Mouse (Mus musculus) liver, embryonic 11.5 days (tissue): Measurements from ENCODE around the gene Mis18a. TPM values are rescaled to one million over a fixed set of nuclear protein-coding genes. Genes with fewer than 3 reads are reported as not detected.

Experiments used
- ATAC-seq: fragments of 200-750 bp; cut with Nextera tagmentation; replicated peaks from 2 replicates; pipeline ENCODE4 v1.8.0; 2017; ENCODE audit warnings: moderate number of reproducible peaks, mild to moderate bottlenecking, moderate TSS enrichment, moderate library complexity; ENCODE audit not compliant: low FRiP score
- DNase-seq: peaks from one replicate; pipeline ENCODE4 v3.0.0-alpha.2; 2017; ENCODE audit warnings: low spot score
- H3K27ac ChIP-seq: fragments of 300-500 bp; sonication (generic); 2 replicates; pipeline ENCODE4 v1.5.1; 2014; ENCODE audit warnings: mild to moderate bottlenecking, low read depth, low read length, control low read depth
- H3K27me3 ChIP-seq: fragments of 300-500 bp; sonication (generic); replicated peaks from 2 replicates; pipeline ENCODE4 v1.6.1; 2014; ENCODE audit warnings: low read length, mixed read lengths; ENCODE audit not compliant: control insufficient read depth, insufficient read depth
- H3K36me3 ChIP-seq: fragments of 300-500 bp; sonication (generic); 2 replicates; pipeline ENCODE4 v1.6.1; 2014; ENCODE audit warnings: mild to moderate bottlenecking, low read length, moderate library complexity, mixed read lengths; ENCODE audit not compliant: control insufficient read depth, insufficient read depth
- H3K4me1 ChIP-seq: fragments of 300-500 bp; sonication (generic); replicated peaks from 2 replicates; pipeline ENCODE4 v1.6.1; 2014; ENCODE audit warnings: low read length, mixed read lengths; ENCODE audit not compliant: control insufficient read depth, insufficient read depth
- H3K4me2 ChIP-seq: fragments of 300-500 bp; sonication (generic); 2 replicates; pipeline ENCODE4 v1.6.1; 2014; ENCODE audit warnings: mild to moderate bottlenecking, control low read depth, moderate library complexity
- H3K4me3 ChIP-seq: fragments of 300-500 bp; sonication (generic); 2 replicates; pipeline ENCODE4 v1.5.1; 2014; ENCODE audit warnings: low read depth, low read length, control low read depth
- H3K9ac ChIP-seq: fragments of 300-500 bp; sonication (generic); 2 replicates; pipeline ENCODE4 v1.6.1; 2014; ENCODE audit warnings: low read depth, low read length, control low read depth
- H3K9me3 ChIP-seq: fragments of 300-500 bp; sonication (generic); 2 replicates; pipeline ENCODE4 v1.6.1; 2016; ENCODE audit warnings: low read length, inconsistent platforms, mixed read lengths; ENCODE audit not compliant: control insufficient read depth
- WGBS: fragments of 180-500 bp; shearing (Covaris S2); extraction: QIAGEN DNeasy Blood & Tissue Kit; methylation state at CpG from one replicate; pipeline ENCODE4 v1.1.7; 2014; 5-methylcytosine and 5-hydroxymethylcytosine counted together
- polyA plus RNA-seq: library from polyadenylated mRNA; unstranded; fragments of >200 nt; fragmentation: Nextera tagmentation; extraction: Ambion mirVana; gene quantifications from 2 replicates; pipeline ENCODE4 v1.2.1, GENCODE M21; 2014

Mis18a gene
- polyA plus RNA-seq, 1 experiment from 2014 or later: 78.1 TPM

GRCm38 (mm10) chr16:90710313-90710712 lies 16.9 kb downstream of the Mis18a start:
- H3K27ac ChIP-seq: no peak overlapping the region
- H3K4me3 ChIP-seq: no peak overlapping the region
- DNase-seq: no peak
- no peak for ATAC-seq
- no peak overlapping the region for H3K4me2 ChIP-seq
- no peaks in the 10 kb centered on the region for H3K9me3 ChIP-seq
- H3K9ac ChIP-seq: no peak overlapping the region
- H3K4me1 ChIP-seq: no peaks in the 10 kb centered on the region; the same call in none of the 2 replicates
- H3K36me3 ChIP-seq: no peaks in the 10 kb centered on the region
- WGBS: 72% methylated on average over 12 of the region's 12 CpGs
- peaks cover 6% of the 10 kb centered on the region for H3K27me3 ChIP-seq

GRCm38 (mm10) chr16:90709711-90710289 lies 17.4 kb downstream of the Mis18a start:
- Histone ChIP-seq H3K4me1 (no peaks in the 10 kb centered on the region; the same call in none of the 2 replicates), H3K9ac (no peak overlapping the region), H3K4me2 (no peak overlapping the region), H3K9me3 (no peaks in the 10 kb centered on the region), H3K27me3 (peaks cover 6% of the 10 kb centered on the region), H3K36me3 (no peaks in the 10 kb centered on the region), H3K4me3 (no peak overlapping the region), H3K27ac (no peak overlapping the region)
- no peak for ATAC-seq
- WGBS: 56% methylated on average over 17 of the region's 17 CpGs
- DNase-seq: no peak

GRCm38 (mm10) chr16:90706279-90706678 lies 20.9 kb downstream of the Mis18a start:
- no peaks in the 10 kb centered on the region for H3K36me3 ChIP-seq
- H3K27ac ChIP-seq: no peak overlapping the region
- WGBS: 13% methylated on average over 3 of the region's 3 CpGs
- H3K4me3 ChIP-seq: no peak overlapping the region
- H3K9me3 ChIP-seq: peaks cover 2% of the 10 kb centered on the region; the same call in 1 of the 2 replicates
- no peak overlapping the region for H3K4me2 ChIP-seq
- H3K4me1 ChIP-seq: peaks cover 2% of the 10 kb centered on the region; the same call in 1 of the 2 replicates
- ATAC-seq (no peak), DNase-seq (no peak)
- H3K9ac ChIP-seq: no peak overlapping the region
- H3K27me3 ChIP-seq: peaks cover 2% of the 10 kb centered on the region; the same call in 1 of the 2 replicates

GRCm38 (mm10) chr16:90704161-90704825 lies 22.9 kb downstream of the Mis18a start:
- no peak overlapping the region for H3K4me3 ChIP-seq
- no peak for DNase-seq
- H3K4me2 ChIP-seq: no peak overlapping the region
- peaks cover 2% of the 10 kb centered on the region; the same call in 1 of the 2 replicates for H3K9me3 ChIP-seq
- no peak for ATAC-seq
- H3K27ac ChIP-seq: no peak overlapping the region
- no peaks in the 10 kb centered on the region for H3K27me3 ChIP-seq
- no peaks in the 10 kb centered on the region for H3K36me3 ChIP-seq
- H3K4me1 ChIP-seq: peaks cover 2% of the 10 kb centered on the region; the same call in 1 of the 2 replicates
- no peak overlapping the region for H3K9ac ChIP-seq
- WGBS: 58% methylated on average over 13 of the region's 13 CpGs

GRCm38 (mm10) chr16:90703646-90704045 lies 23.6 kb downstream of the Mis18a start:
- ATAC-seq: no peak

GRCm38 (mm10) chr16:90701541-90701940 lies 25.7 kb downstream of the Mis18a start:
- WGBS: 89% methylated on average over 2 of the region's 2 CpGs
- Histone ChIP-seq H3K9ac (no peak overlapping the region), H3K9me3 (peaks cover 2% of the 10 kb centered on the region; the same call in 1 of the 2 replicates), H3K4me3 (no peak overlapping the region), H3K4me2 (no peak overlapping the region), H3K27ac (no peak overlapping the region), H3K27me3 (no peaks in the 10 kb centered on the region), H3K36me3 (no peaks in the 10 kb centered on the region), H3K4me1 (peaks cover 2% of the 10 kb centered on the region; the same call in 1 of the 2 replicates)
- ATAC-seq (no peak), DNase-seq (no peak)

More at GRCm38 (mm10) chr16:90703646-90704045, 23.6 kb downstream of the Mis18a start:
- Histone ChIP-seq H3K27me3 (no peaks in the 10 kb centered on the region), H3K9me3 (peaks cover 2% of the 10 kb centered on the region; the same call in 1 of the 2 replicates), H3K4me1 (peaks cover 2% of the 10 kb centered on the region; the same call in 1 of the 2 replicates), H3K4me3 (no peak overlapping the region), H3K36me3 (no peaks in the 10 kb centered on the region), H3K4me2 (no peak overlapping the region), H3K27ac (no peak overlapping the region), H3K9ac (no peak overlapping the region)
- no peak for DNase-seq
- 0% methylated on average over 1 of the region's 1 CpGs for WGBS

GRCm38 (mm10) chr16:90699390-90699789 lies 27.8 kb downstream of the Mis18a start:
- Histone ChIP-seq H3K4me1 (0 out of 2 replicates have a peak, but pooled peaks cover 2% of the 10 kb centered on the region), H3K9ac (no peak overlapping the region), H3K27me3 (no peaks in the 10 kb centered on the region), H3K27ac (no peak overlapping the region), H3K36me3 (no peaks in the 10 kb centered on the region), H3K4me3 (no peak overlapping the region), H3K4me2 (no peak overlapping the region), H3K9me3 (peaks cover 2% of the 10 kb centered on the region; the same call in 1 of the 2 replicates)
- no peak for DNase-seq
- no peak for ATAC-seq
- 83% methylated on average over 14 of the region's 14 CpGs for WGBS

- Histone ChIP-seq H3K4me3 (no peak overlapping the region), H3K27me3 (no peaks in the 10 kb centered on the region), H3K9me3 (no peaks in the 10 kb centered on the region), H3K4me2 (no peak overlapping the region), H3K4me1 (no peaks in the 10 kb centered on the region), H3K27ac (no peak overlapping the region), H3K9ac (no peak overlapping the region), H3K36me3 (no peaks in the 10 kb centered on the region)
- DNase-seq: no peak
- ATAC-seq: no peak
- 83% methylated on average over 9 of the region's 9 CpGs for WGBS
Measured at GRCm38 (mm10) chr16:90696306-90696705, 30.9 kb downstream of the Mis18a start.
